Mouse (Mus musculus): ENCODE measurements around the gene Pla2g6. TPM values are rescaled to one million over a fixed set of nuclear protein-coding genes. Genes with fewer than 3 reads are reported as not detected.

Pla2g6 gene
- total and polyA plus RNA-seq, 3 experiments, result 9.3 to 20.9 (median 14.8) TPM

DNA sequence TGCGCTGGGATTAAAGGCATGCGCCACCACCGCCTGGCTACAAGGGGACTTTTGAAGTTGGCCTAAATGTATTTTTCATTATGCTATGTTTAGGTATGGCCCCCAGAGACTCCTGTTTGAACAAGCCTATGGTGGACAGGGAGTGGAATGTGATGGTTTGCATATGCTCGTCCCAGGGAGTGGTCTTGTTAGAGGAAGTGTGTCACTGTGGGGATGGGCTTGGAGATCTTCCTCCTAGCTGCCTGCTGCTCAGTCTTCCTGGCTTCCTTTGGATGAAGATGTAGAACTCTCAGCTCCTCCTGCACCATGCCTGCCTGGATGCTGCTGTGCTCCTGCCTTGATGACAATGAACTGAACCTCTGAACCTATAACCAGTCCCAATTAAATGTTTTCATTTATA, 2.3 kb upstream of the Pla2g6 start:
- Histone ChIP-seq H3K79me2 (replicated peaks; ENCODE audit: control insufficient read depth, extremely low read depth, insufficient read depth, poor library complexity, severe bottlenecking) (peaks cover 15% of the 10 kb centered on the region), H3K4me3 (replicated peaks in 1 of 3; ENCODE audit: low read depth in 2 of 3, low read length in 2 of 3, poor library complexity in 1 of 3) (no peak overlapping the region), H3K4me1 (ENCODE audit: control insufficient read depth in 1 of 2, insufficient read depth in 2 of 2) (peaks cover 16 to 59% of the 10 kb centered on the region in 2 experiments), H3K9ac (ENCODE audit: insufficient read depth, low read depth) (no peak overlapping the region), H3K36me3 (replicated peaks in 1 of 2; ENCODE audit: control insufficient read depth in 1 of 2, insufficient read depth in 1 of 2, low read length in 1 of 2) (no peaks in the 10 kb centered on the region), H3K27ac (ENCODE audit: insufficient read depth, low read depth) (peak overlapping the region; percentile 81), H3K9me3 (replicated peaks; ENCODE audit: low read length) (no peaks in the 10 kb centered on the region), H3K27me3 (replicated peaks) (no peaks in the 10 kb centered on the region), H3K4me2 (ENCODE audit: insufficient read depth, low read depth, poor library complexity, severe bottlenecking) (no peak overlapping the region)
- peak; percentile 89 for DNase-seq (ENCODE audit: extremely low read depth)
- in situ Hi-C loops (cut with MboI; ENCODE audit: low pct_ligation_motif_present, low pct_unique_long_range_greater_than_20kb, low sequenced_read_pairs), result loop anchor here (25.0 kb wide), 1 partner anchor 418 kb away; the partner anchor contains the start of gene Pdxp
- TF ChIP-seq SIN3A (IDR thresholded peaks at IDR 0.05; ENCODE audit: low read length) (no peak), TBP (conservative IDR thresholded peaks at IDR 0.05; ENCODE audit: low read depth, low read length) (peak; percentile 71; the same call in 1 of the 2 replicates), CHD1 (IDR thresholded peaks at IDR 0.05; ENCODE audit: low read depth, low read length) (no peak), MEF2A (IDR thresholded peaks at IDR 0.05; ENCODE audit: borderline replicate concordance, low read depth, low read length) (peak; percentile 78; the same call in 1 of the 2 replicates), MAFK (IDR thresholded peaks at IDR 0.05; ENCODE audit: insufficient replicate concordance, low read length) (0 out of 2 replicates have a peak, but pooled peaks have one; percentile 4), RAD21 (IDR thresholded peaks at IDR 0.05; ENCODE audit: low read depth, low read length) (no peak; the same call in 1 of the 2 replicates), JUND (conservative IDR thresholded peaks at IDR 0.05; ENCODE audit: low read depth, low read length) (no peak; the same call in 1 of the 2 replicates), ETS1 (conservative IDR thresholded peaks at IDR 0.05; ENCODE audit: low read depth, low read length) (peak; percentile 63), POLR2A (IDR thresholded peaks at IDR 0.05; ENCODE audit: low read depth, low read length) (peak; percentile 73), EP300 (IDR thresholded peaks at IDR 0.05; ENCODE audit: low read length) (peak; percentile 42; the same call in 1 of the 2 replicates), HCFC1 (IDR thresholded peaks at IDR 0.05; ENCODE audit: low read depth, low read length) (peak; percentile 57), MYC (IDR thresholded peaks at IDR 0.05; ENCODE audit: low read depth, low read length) (peak; percentile 60; the same call in 1 of the 2 replicates), ZNF384 (IDR thresholded peaks at IDR 0.05; ENCODE audit: low read depth, low read length) (0 out of 2 replicates have a peak, but pooled peaks have one; percentile 0), ELF1 (IDR thresholded peaks at IDR 0.05; ENCODE audit: low read depth, low read length) (peak; percentile 73), UBTF (IDR thresholded peaks at IDR 0.05; ENCODE audit: low read depth, low read length) (no peak), TCF12 (IDR thresholded peaks at IDR 0.05; ENCODE audit: low read depth, low read length) (peak; percentile 79), USF2 (conservative IDR thresholded peaks at IDR 0.05; ENCODE audit: low read depth, low read length) (no peak), POLR2AphosphoS2 (IDR thresholded peaks at IDR 0.05; ENCODE audit: low read depth, low read length) (peak; percentile 72; the same call in 1 of the 2 replicates), CHD2 (IDR thresholded peaks at IDR 0.05; ENCODE audit: low read length) (peak; percentile 54; the same call in 1 of the 2 replicates), SMC3 (IDR thresholded peaks at IDR 0.05; ENCODE audit: low read depth, low read length) (no peak), RCOR1 (conservative IDR thresholded peaks at IDR 0.05; ENCODE audit: low read depth, low read length) (peak; percentile 48; the same call in 1 of the 2 replicates), CTCF (conservative IDR thresholded peaks at IDR 0.05 in 1 of 2, IDR thresholded peaks at IDR 0.05 in 1 of 2; ENCODE audit: low read depth in 2 of 2, low read length in 2 of 2) (no peak), MAZ (IDR thresholded peaks at IDR 0.05; ENCODE audit: low read depth, low read length) (0 out of 2 replicates have a peak, but pooled peaks have one; percentile 37), PAX5 (IDR thresholded peaks at IDR 0.05; ENCODE audit: low read length) (no peak), KAT2A (IDR thresholded peaks at IDR 0.05; ENCODE audit: insufficient replicate concordance, low read length) (0 out of 2 replicates have a peak, but pooled peaks have one; percentile 37), JUN (IDR thresholded peaks at IDR 0.05; ENCODE audit: insufficient read depth, low read depth, low read length) (no peak), ZMIZ1 (IDR thresholded peaks at IDR 0.05; ENCODE audit: low read depth, low read length) (no peak; the same call in none of the 2 replicates), NRF1 (IDR thresholded peaks at IDR 0.05; ENCODE audit: low read depth, low read length) (no peak), USF1 (IDR thresholded peaks at IDR 0.05; ENCODE audit: low read depth, low read length) (no peak), MXI1 (IDR thresholded peaks at IDR 0.05; ENCODE audit: low read depth, low read length) (no peak), BHLHE40 (IDR thresholded peaks at IDR 0.05; ENCODE audit: low read depth, low read length) (no peak; the same call in 1 of the 2 replicates), ZKSCAN1 (IDR thresholded peaks at IDR 0.05; ENCODE audit: borderline replicate concordance, low read depth, low read length) (no peak), IRF4 (IDR thresholded peaks at IDR 0.05; ENCODE audit: low read depth, low read length) (peak; percentile 58; the same call in 1 of the 2 replicates), NELFE (IDR thresholded peaks at IDR 0.05; ENCODE audit: low read depth, low read length) (peak; percentile 72), ZC3H11A (IDR thresholded peaks at IDR 0.05; ENCODE audit: low read depth, low read length) (no peak), GABPA (IDR thresholded peaks at IDR 0.05; ENCODE audit: insufficient replicate concordance, low read depth, low read length) (no peak), MAX (IDR thresholded peaks at IDR 0.05; ENCODE audit: low read length) (0 out of 2 replicates have a peak, but pooled peaks have one; percentile 43), E2F4 (IDR thresholded peaks at IDR 0.05; ENCODE audit: insufficient replicate concordance, low read depth, low read length) (no peak)
- dilution Hi-C loops (cut with MboI; ENCODE audit: extremely low pct_ligation_motif_present, extremely low pct_unique_long_range_greater_than_20kb, low sequenced_read_pairs), result no loop called here
